Mouse (Mus musculus) E14TG2a.4 (cell line): ENCODE results near the gene Greb1.

Experiments
- CTCF ChIP-seq: conservative IDR thresholded peaks from 2 replicates; pipeline ENCODE4 v1.5.1; 2014; ENCODE audit warnings: low read length
- NANOG ChIP-seq: IDR thresholded peaks from 2 replicates; pipeline ENCODE4 v1.6.1; 2014; ENCODE audit warnings: borderline replicate concordance, low read length, mixed read lengths
- POU5F1 ChIP-seq: IDR thresholded peaks from 2 replicates; pipeline ENCODE4 v1.6.1; 2014; ENCODE audit warnings: low read length, borderline replicate concordance

DNA sequence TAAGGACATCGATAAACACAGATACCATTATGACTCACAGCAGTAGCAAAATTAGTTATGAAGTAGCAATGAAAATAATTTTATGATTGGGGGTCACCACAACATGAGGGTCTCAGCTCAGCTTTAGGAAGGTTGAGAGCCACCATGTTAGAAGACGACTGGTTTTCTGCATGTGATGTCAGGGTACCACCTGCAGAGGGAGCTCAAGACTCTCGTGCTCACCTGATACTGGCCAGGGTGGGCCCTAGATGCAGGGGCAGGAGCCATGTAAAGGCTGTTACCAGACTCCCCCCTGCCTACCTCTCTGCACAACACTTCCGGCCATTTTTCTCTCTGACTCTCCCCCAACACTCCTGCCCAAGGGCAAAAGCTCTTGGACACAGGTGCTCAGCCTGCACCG lies 158.7 kb downstream of the Greb1 start:
- TF ChIP-seq CTCF, result peak; percentile 51
- TF ChIP-seq NANOG, result no peak
- no peak for TF ChIP-seq POU5F1
